Mouse (Mus musculus) frontal cortex, postnatal 25 days (tissue): ENCODE measurements around the gene Ube2i.

Experiments
- DNase-seq, 2 experiments: peaks; one replicate each; pipeline ENCODE4 v3.0.0; 2022; ENCODE audit warnings: low spot score in 2 of 2

Ube2i gene

DNA sequence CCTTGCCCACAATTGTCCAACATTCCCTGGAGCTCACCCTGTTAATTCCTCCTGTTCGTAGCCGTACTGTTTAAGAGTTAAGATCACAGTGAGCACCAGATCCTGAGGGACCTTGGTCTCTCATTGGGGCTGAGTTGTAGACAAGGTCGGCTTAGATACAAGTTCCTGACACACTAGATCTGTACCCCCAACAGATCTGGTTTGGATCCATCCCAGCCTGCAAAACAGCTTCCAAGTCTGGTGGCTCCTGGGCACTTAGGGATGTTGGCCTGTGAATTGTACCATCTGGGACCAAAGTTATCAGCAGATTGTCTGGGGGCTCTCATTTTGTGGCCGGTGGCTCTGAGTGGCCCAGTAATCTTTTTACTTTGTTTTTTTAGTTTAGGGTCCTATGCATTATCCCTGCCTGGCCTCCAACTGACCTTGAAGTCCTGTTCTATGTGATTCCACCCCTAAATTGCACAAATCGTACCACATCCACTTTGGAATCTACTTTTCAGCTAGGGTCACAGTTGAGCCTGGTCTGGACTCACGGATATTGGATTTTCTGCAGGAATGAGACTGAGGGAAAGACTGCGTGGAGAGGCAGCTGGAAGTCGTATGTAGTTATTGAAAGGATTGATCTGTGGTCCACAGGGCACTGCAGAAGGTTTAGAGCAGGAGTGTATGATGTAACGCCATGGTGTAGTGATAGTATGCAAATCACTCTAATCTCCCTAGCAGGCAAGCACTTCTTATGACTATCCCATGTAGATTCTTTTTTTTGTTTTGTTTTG, at the start of gene Ube2i:
Ube2i (minus strand) TSS at position 52 of the 776 bp plus-strand sequence.
- DNase-seq = no peak

- DNase-seq = no peak
Measured at GRCm38 (mm10) chr17:25322930-25323329, 48.5 kb upstream of the Ube2i start.

DNA sequence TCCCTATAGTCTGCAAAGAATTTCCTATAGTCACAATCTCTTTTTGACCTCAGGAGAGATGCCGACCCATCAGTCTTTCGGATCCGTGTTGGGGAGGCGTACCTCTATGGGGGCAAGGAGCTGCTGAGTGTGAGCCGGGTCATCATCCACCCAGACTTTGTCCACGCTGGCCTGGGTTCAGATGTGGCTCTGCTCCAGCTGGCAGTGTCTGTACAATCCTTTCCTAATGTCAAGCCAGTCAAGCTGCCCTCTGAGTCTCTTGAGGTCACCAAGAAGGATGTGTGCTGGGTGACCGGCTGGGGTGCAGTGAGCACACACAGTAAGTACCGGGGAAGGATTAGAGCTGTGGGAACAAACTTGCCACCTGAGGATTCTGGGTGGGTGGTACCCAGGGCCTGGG, 46.4 kb upstream of the Ube2i start:
- no peak for DNase-seq

DNA sequence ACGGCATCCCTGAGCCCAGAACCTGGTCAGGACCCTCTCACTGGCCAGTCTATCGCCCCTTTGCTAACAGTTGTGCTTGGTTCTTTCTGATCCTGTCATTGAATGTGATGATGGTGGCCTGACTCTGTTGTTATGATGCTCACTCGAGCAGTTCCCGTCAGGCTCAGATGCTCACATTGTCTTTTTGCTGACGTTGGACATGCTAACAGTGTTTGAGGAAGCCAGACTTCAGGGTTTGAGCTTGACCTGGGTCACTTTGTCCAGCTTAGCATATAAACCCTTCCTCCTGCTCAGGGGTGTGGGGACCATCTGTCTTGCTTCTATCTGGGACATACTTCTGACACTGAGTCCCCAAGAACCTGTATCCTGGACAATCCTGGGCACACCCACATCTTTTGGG, 43.9 kb upstream of the Ube2i start, which contains the start of gene Prss29:
Prss29 (plus strand) TSS at position 301 of the 400 bp plus-strand sequence.
- no peak for DNase-seq

- no peak for DNase-seq
Measured at GRCm38 (mm10) chr17:25308346-25308745, 33.9 kb upstream of the Ube2i start, which contains the start of gene Prss28. Prss28 (plus strand) TSS chr17:25308646.

DNA sequence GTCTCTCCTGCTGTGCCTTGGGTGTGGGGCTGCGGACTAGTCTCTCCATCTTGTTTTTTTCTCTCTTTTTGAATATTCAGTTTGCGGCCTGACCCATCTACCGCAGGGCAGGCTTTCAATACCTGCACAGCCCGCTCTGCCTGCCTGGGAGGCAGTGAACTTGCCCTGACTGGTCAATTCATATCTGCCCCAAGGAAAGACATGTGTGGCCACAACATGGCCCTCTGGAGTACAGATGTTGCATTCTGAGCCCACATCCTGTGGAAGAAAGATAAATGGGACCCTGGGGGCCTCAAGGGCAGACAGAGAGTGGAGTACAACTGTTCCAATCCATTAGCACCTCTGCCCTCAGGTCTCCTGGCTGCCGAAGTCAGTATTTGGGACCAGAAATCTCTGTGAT, 23.7 kb upstream of the Ube2i start, which contains the start of gene Prss34:
Prss34 (plus strand) TSS at position 301 of the 400 bp plus-strand sequence.
- DNase-seq = no peak

DNA sequence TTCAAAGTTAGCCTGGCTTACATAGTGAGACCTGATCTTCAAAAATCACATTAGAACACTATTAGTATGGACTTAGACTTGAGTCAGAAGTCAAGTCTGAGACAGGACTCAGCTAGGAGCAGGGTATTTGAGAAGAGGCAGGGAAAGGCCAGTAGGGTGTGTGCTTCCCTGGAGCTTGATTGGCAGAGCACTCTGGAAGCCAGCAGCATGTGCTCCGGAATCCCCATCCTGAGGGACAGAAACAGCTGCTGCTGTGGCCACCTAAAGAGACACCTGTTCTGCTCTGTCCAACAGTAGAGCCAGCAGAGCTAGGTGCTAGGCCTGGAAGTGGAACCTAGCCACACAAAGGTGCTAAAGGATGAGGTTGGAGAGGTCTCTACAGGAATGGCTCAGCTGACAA, 19.7 kb upstream of the Ube2i start:
- no peak for DNase-seq

DNA sequence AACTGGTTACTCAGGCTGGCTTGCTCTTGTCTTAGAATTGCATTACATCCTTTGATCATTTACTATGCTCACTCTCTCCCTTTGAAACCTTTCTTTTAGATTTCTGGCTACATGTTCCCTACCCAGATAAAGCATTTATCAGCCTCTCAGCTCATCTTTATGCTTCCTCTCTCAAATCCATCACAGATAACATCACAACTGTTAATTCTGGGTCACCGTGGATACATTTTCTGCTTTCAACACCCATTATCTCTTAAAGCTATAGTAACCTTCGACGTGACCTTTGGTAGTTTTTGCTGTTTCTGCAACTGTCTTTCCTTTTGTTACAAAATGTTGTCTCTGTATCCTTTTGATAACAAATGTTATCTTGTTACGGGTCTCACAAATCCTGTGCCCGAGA, 19.1 kb upstream of the Ube2i start:
- no peak for DNase-seq

GRCm38 (mm10) chr17:25290411-25290810, 16.0 kb upstream of the Ube2i start:
- no peak for DNase-seq

DNA sequence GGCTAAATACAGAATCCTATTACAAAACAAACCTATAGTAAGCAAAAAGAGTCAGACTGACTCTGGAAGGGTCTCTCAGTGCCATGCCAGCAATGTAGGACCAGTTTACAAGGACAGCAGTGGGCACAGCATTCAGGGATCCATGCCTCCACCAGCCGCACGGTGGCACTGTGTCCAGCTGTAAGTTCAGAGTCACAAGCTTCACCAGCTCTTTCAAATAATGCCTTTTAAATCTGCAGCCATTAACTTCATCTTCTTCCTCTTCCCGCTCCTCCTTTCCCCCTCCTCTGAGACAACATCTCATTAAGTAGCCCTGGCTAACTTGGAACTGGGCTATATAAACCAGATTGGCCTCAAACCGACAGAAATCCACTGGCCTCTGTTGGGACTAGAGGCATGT, 14.4 kb upstream of the Ube2i start:
- DNase-seq = peak in 1 of 2 experiments; percentile 32

GRCm38 (mm10) chr17:25285033-25285432, 10.6 kb upstream of the Ube2i start:
- DNase-seq = peak in 1 of 2 experiments; percentile 40

- no peak for DNase-seq
Measured at GRCm38 (mm10) chr17:25282133-25282532, 7.7 kb upstream of the Ube2i start.

- no peak for DNase-seq
Measured at GRCm38 (mm10) chr17:25275833-25276232, 1.4 kb upstream of the Ube2i start.

- peak; percentile 97 to 98 for DNase-seq
Measured at GRCm38 (mm10) chr17:25273706-25274501, 518 bp downstream of the Ube2i start.

- DNase-seq = peak; percentile 90 to 94
Measured at GRCm38 (mm10) chr17:25272951-25273705, 1.3 kb downstream of the Ube2i start.

- no peak for DNase-seq
Measured at GRCm38 (mm10) chr17:25272326-25272725, 2.1 kb downstream of the Ube2i start.

DNA sequence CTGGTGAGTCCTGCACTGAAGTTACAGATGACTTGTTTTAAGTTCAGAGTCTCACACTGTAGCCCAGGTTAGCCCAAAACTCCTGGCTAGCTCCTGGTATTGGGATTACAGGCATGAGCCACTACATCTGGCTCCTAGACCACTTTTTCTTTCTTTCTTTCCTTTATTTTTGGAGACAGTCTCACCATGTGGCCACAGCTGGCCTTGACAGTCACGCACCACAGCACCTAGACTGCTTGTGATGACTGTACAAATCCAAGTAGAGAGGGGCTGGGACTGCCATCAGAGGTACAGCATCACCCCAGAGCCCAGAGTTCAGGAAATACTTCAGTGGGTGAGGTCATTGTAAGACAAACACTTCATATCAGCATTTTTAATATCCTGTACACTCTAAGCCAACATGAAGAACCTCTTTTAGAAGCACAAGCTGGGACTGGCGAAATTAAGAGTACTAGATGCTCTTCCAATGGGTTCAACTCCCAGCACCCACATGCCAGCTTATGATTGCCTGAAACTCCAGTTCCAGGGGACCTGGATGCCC, 3.6 kb downstream of the Ube2i start:
- no peak for DNase-seq

DNA sequence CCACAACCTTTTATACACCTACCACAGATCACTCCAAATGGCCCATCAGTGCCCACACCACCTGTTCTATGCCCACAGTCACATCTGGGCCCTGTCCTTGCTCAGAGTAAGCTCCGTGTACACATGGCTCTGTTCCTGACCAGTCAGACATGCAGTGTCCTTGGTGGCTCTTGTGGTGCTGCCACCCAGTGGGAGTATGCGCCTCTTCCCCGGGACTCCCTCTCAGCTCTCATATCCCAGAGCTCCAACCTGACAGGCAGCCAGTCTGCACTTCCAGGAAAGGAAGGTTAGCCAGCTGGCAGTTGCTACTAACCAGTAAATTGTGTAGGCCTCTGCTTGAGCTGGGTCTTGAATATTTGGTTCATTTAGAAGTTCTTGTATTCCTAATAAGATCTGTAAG, 10.0 kb downstream of the Ube2i start:
- DNase-seq = no peak

GRCm38 (mm10) chr17:25257804-25258261, 16.6 kb downstream of the Ube2i start:
- no peak for DNase-seq

- no peak for DNase-seq
Measured at GRCm38 (mm10) chr17:25256140-25256754, 18.2 kb downstream of the Ube2i start, which contains the start of gene Baiap3. Baiap3 (minus strand) TSS chr17:25256364.

DNA sequence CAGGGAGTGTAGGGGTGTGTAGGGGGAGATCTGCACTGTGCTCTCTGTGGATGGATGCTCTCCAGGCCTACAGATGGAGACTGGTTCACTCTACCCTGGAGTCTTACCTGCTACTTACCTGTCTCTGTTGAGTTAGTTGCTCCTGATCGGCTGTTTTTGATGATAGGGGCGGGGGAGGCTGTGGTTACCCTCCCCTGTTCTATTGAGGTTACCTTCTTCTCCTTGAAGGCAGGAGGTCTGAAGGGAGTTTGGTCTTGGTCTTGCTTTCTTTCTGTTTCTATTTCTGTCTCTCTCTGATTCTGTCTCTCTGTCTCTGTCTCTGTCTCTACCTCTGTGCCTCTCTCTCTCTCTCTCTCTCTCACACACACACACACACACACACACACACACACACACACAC, 19.3 kb downstream of the Ube2i start:
- DNase-seq = no peak
